Mouse (Mus musculus): ENCODE data around the gene Abtb1. TPM values are rescaled to one million over a fixed set of nuclear protein-coding genes. Genes with fewer than 3 reads are reported as not detected.

The Abtb1 gene
- polyA plus RNA-seq, 1 experiment from 2014 or later, result 24.1 TPM

DNA sequence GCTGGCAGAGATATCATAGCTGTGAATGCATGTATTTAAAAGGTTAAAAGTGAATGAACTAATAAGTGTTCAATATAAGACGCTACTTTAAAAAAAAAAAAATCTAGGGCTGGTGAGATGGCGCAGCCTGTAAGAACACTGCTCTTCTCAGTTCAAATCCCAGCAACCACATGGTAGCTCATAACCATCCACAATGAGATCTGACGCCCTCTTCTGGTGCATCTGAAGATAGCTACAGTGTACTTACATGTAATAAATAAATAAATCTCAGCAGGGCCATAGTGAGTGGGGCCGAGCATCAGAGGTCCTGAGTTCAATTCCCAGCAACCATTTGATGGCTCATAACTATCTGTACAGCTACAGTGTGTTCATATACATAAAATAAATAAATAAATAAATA is 37.7 kb upstream of the Abtb1 start:
- peaks cover 28% of the 10 kb centered on the region for H3K36me3 ChIP-seq (ENCODE audit: control insufficient read depth, insufficient read depth, low read length)
- 68% methylated on average over 4 of the region's 4 CpGs for WGBS
- no peaks in the 10 kb centered on the region for H3K9me3 ChIP-seq (ENCODE audit: control insufficient read depth, low read depth, low read length)
- no peak overlapping the region for H3K27ac ChIP-seq (ENCODE audit: low read length)
- no peak overlapping the region for H3K4me3 ChIP-seq (ENCODE audit: low read depth, low read length)
- peaks cover 3% of the 10 kb centered on the region; the same call in 1 of the 2 replicates for H3K4me1 ChIP-seq (ENCODE audit: control insufficient read depth, insufficient read depth, low read length)
- no peak for ATAC-seq (ENCODE audit: insufficient number of reproducible peaks, insufficient read depth, low FRiP score, low read depth)
- no peak overlapping the region for H3K4me2 ChIP-seq (replicated peaks; ENCODE audit: low read depth, low read length)
- no peaks in the 10 kb centered on the region for H3K27me3 ChIP-seq (ENCODE audit: control insufficient read depth, insufficient read depth, low read length)
- H3K9ac ChIP-seq (replicated peaks; ENCODE audit: low read depth, low read length), result no peak overlapping the region

GRCm38 (mm10) chr6:88874868-88875508 is 33.2 kb upstream of the Abtb1 start, which contains the start of gene Podxl2:
TSS of gene Podxl2 (minus strand) at chr6:88875044.
- 4% methylated on average over 59 of the region's 63 CpGs for WGBS
- Histone ChIP-seq H3K4me1 (ENCODE audit: control insufficient read depth, insufficient read depth, low read length) (peaks cover 16% of the 10 kb centered on the region; the same call in 1 of the 2 replicates), H3K36me3 (ENCODE audit: control insufficient read depth, insufficient read depth, low read length) (no peaks in the 10 kb centered on the region), H3K4me3 (ENCODE audit: low read depth, low read length) (peak within 1 kb of the TSS; percentile 65), H3K27me3 (ENCODE audit: control insufficient read depth, insufficient read depth, low read length) (no peaks in the 10 kb centered on the region), H3K27ac (ENCODE audit: low read length) (no peak within 1 kb of the TSS), H3K9me3 (ENCODE audit: control insufficient read depth, low read depth, low read length) (no peaks in the 10 kb centered on the region), H3K4me2 (replicated peaks; ENCODE audit: low read depth, low read length) (peak within 1 kb of the TSS; percentile 96), H3K9ac (replicated peaks; ENCODE audit: low read depth, low read length) (peak within 1 kb of the TSS; percentile 77)
- peak; percentile 70 for ATAC-seq (ENCODE audit: insufficient number of reproducible peaks, insufficient read depth, low FRiP score, low read depth)

- H3K9me3 ChIP-seq (ENCODE audit: control insufficient read depth, low read depth, low read length), result no peaks in the 10 kb centered on the region
- ATAC-seq (ENCODE audit: insufficient number of reproducible peaks, insufficient read depth, low FRiP score, low read depth), result peak; percentile 39; the same call in 1 of the 2 replicates
- H3K4me2 ChIP-seq (replicated peaks; ENCODE audit: low read depth, low read length), result peak overlapping the region; percentile 96
- H3K4me1 ChIP-seq (ENCODE audit: control insufficient read depth, insufficient read depth, low read length), result peaks cover 16% of the 10 kb centered on the region; the same call in 1 of the 2 replicates
- H3K36me3 ChIP-seq (ENCODE audit: control insufficient read depth, insufficient read depth, low read length), result no peaks in the 10 kb centered on the region
- H3K27me3 ChIP-seq (ENCODE audit: control insufficient read depth, insufficient read depth, low read length), result no peaks in the 10 kb centered on the region
- WGBS, result 1% methylated on average over 74 of the region's 74 CpGs
- H3K27ac ChIP-seq (ENCODE audit: low read length), result no peak overlapping the region
- peak overlapping the region; percentile 65 for H3K4me3 ChIP-seq (ENCODE audit: low read depth, low read length)
- peak overlapping the region; percentile 77 for H3K9ac ChIP-seq (replicated peaks; ENCODE audit: low read depth, low read length)
Measured at GRCm38 (mm10) chr6:88873965-88874867, 32.4 kb upstream of the Abtb1 start.

- H3K27me3 ChIP-seq (ENCODE audit: control insufficient read depth, insufficient read depth, low read length), result no peaks in the 10 kb centered on the region
- H3K4me1 ChIP-seq (ENCODE audit: control insufficient read depth, insufficient read depth, low read length), result peaks cover 16% of the 10 kb centered on the region; the same call in 1 of the 2 replicates
- H3K4me3 ChIP-seq (ENCODE audit: low read depth, low read length), result no peak overlapping the region
- H3K9me3 ChIP-seq (ENCODE audit: control insufficient read depth, low read depth, low read length), result no peaks in the 10 kb centered on the region
- H3K27ac ChIP-seq (ENCODE audit: low read length), result no peak overlapping the region
- no peak overlapping the region for H3K9ac ChIP-seq (replicated peaks; ENCODE audit: low read depth, low read length)
- no peaks in the 10 kb centered on the region for H3K36me3 ChIP-seq (ENCODE audit: control insufficient read depth, insufficient read depth, low read length)
- WGBS, result 44% methylated on average over 7 of the region's 7 CpGs
- H3K4me2 ChIP-seq (replicated peaks; ENCODE audit: low read depth, low read length), result no peak overlapping the region; the same call in 1 of the 2 replicates
- no peak for ATAC-seq (ENCODE audit: insufficient number of reproducible peaks, insufficient read depth, low FRiP score, low read depth)
Measured at GRCm38 (mm10) chr6:88872811-88873210, 31.0 kb upstream of the Abtb1 start.

DNA sequence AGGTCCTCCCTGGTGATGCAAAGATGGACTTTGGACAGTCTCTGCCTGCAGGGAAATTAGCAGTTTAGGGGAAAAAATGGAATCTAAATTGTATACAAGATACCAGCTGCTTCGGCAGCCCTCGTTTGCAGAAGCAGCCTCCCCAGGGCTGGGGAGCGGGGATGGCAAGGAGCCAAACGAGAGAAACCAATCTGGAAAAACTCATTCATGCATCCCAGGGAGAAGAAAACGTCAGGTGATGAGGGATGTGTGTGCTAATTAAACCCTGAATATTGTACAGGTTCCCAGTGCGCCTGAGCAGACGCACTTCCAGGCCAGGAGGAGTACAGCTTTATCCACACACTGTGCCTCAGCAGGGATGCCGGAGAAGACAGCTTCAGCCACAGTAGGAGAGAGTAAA is 29.8 kb upstream of the Abtb1 start:
- Histone ChIP-seq H3K27me3 (ENCODE audit: control insufficient read depth, insufficient read depth, low read length) (no peaks in the 10 kb centered on the region), H3K36me3 (ENCODE audit: control insufficient read depth, insufficient read depth, low read length) (no peaks in the 10 kb centered on the region), H3K9ac (replicated peaks; ENCODE audit: low read depth, low read length) (no peak overlapping the region), H3K4me1 (ENCODE audit: control insufficient read depth, insufficient read depth, low read length) (peaks cover 16% of the 10 kb centered on the region; the same call in 1 of the 2 replicates), H3K4me3 (ENCODE audit: low read depth, low read length) (no peak overlapping the region), H3K27ac (ENCODE audit: low read length) (no peak overlapping the region), H3K9me3 (ENCODE audit: control insufficient read depth, low read depth, low read length) (no peaks in the 10 kb centered on the region), H3K4me2 (replicated peaks; ENCODE audit: low read depth, low read length) (no peak overlapping the region)
- ATAC-seq (ENCODE audit: insufficient number of reproducible peaks, insufficient read depth, low FRiP score, low read depth), result peak; percentile 1; the same call in 1 of the 2 replicates
- WGBS, result 27% methylated on average over 8 of the region's 8 CpGs

DNA sequence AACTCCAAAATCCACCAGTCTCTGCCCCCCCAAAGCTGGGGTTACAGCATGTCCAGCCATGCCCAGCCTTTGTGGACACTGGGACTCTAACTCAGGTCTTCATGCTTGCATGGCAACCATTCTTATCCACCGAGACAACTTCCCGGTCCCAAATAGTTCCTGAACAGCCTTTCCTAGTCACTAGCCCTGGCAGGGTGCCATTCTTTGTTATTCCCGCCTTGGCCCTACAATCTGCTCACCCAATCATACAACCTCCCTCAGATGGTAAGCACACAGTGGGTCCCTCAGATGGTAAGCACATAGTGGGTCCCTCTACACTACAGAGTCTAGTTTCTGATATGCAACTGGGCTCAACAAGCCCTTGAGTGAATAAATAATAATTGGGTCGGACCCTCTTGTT is 28.8 kb upstream of the Abtb1 start:
- no peak for ATAC-seq (ENCODE audit: insufficient number of reproducible peaks, insufficient read depth, low FRiP score, low read depth)
- no peak overlapping the region for H3K27ac ChIP-seq (ENCODE audit: low read length)

DNA sequence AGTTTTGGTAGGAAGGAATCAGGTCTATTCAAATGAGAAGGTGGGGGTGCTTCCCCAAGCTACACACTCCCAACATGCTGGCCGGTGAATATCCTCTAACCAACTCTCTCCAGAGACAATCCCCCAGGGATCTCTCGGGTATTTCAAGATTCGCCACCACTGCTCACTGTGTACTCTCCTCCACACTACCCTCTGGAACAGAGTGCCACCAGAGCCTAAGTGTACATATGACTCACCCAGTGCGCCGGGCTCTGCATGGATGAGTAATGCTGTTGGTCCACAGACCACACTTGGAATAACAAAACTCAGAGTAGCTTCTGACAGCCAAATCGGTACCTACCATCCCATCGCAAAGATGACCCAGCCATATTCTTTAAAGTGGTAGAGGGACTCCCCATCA is 27.7 kb upstream of the Abtb1 start:
- no peak for ATAC-seq (ENCODE audit: insufficient number of reproducible peaks, insufficient read depth, low FRiP score, low read depth)

More for the DNA sequence above, 28.8 kb upstream of the Abtb1 start:
- Histone ChIP-seq H3K9me3 (ENCODE audit: control insufficient read depth, low read depth, low read length) (no peaks in the 10 kb centered on the region), H3K27me3 (ENCODE audit: control insufficient read depth, insufficient read depth, low read length) (no peaks in the 10 kb centered on the region), H3K9ac (replicated peaks; ENCODE audit: low read depth, low read length) (no peak overlapping the region), H3K4me2 (replicated peaks; ENCODE audit: low read depth, low read length) (no peak overlapping the region), H3K4me1 (ENCODE audit: control insufficient read depth, insufficient read depth, low read length) (peaks cover 16% of the 10 kb centered on the region; the same call in 1 of the 2 replicates), H3K4me3 (ENCODE audit: low read depth, low read length) (no peak overlapping the region), H3K36me3 (ENCODE audit: control insufficient read depth, insufficient read depth, low read length) (no peaks in the 10 kb centered on the region)
- 61% methylated on average over 4 of the region's 4 CpGs for WGBS

DNA sequence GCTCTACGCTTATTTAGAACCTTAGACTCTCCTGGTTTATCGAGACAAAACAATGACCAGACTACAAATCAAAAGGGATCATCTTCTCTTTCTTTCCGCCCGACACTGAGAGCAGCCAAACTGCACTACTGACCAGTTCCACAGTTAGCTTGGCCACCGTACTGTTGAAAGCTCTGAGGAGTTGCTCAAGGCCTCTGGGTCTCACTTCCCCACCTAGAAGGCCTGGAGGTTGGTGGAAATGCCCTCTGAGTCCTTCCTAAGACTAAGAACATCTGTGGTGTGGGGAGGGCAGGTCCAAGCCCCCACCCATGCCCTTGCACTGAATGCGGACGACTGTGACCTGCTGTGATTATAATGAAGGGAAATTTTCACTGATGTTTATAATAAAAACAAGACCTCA is 23.9 kb upstream of the Abtb1 start:
- no peak overlapping the region for H3K4me2 ChIP-seq (replicated peaks; ENCODE audit: low read depth, low read length)
- peaks cover 14% of the 10 kb centered on the region; the same call in 1 of the 2 replicates for H3K36me3 ChIP-seq (ENCODE audit: control insufficient read depth, insufficient read depth, low read length)
- WGBS, result 78% methylated on average over 7 of the region's 7 CpGs
- H3K27me3 ChIP-seq (ENCODE audit: control insufficient read depth, insufficient read depth, low read length), result no peaks in the 10 kb centered on the region
- no peaks in the 10 kb centered on the region for H3K9me3 ChIP-seq (ENCODE audit: control insufficient read depth, low read depth, low read length)
- H3K9ac ChIP-seq (replicated peaks; ENCODE audit: low read depth, low read length), result no peak overlapping the region
- H3K27ac ChIP-seq (ENCODE audit: low read length), result no peak overlapping the region
- no peaks in the 10 kb centered on the region for H3K4me1 ChIP-seq (ENCODE audit: control insufficient read depth, insufficient read depth, low read length)
- H3K4me3 ChIP-seq (ENCODE audit: low read depth, low read length), result no peak overlapping the region
- ATAC-seq (ENCODE audit: insufficient number of reproducible peaks, insufficient read depth, low FRiP score, low read depth), result no peak

More for the DNA sequence above, 27.7 kb upstream of the Abtb1 start:
- 89% methylated on average over 7 of the region's 7 CpGs for WGBS
- Histone ChIP-seq H3K9ac (replicated peaks; ENCODE audit: low read depth, low read length) (no peak overlapping the region), H3K27me3 (ENCODE audit: control insufficient read depth, insufficient read depth, low read length) (no peaks in the 10 kb centered on the region), H3K36me3 (ENCODE audit: control insufficient read depth, insufficient read depth, low read length) (0 out of 2 replicates have a peak, but pooled peaks cover 4% of the 10 kb centered on the region), H3K9me3 (ENCODE audit: control insufficient read depth, low read depth, low read length) (no peaks in the 10 kb centered on the region), H3K4me3 (ENCODE audit: low read depth, low read length) (no peak overlapping the region), H3K27ac (ENCODE audit: low read length) (no peak overlapping the region), H3K4me1 (ENCODE audit: control insufficient read depth, insufficient read depth, low read length) (0 out of 2 replicates have a peak, but pooled peaks cover 13% of the 10 kb centered on the region), H3K4me2 (replicated peaks; ENCODE audit: low read depth, low read length) (no peak overlapping the region)

Data from stomach, embryonic 14.5 days (tissue).